Mouse (Mus musculus): ENCODE data around the gene 1700011L22Rik. TPM values are rescaled to one million over a fixed set of nuclear protein-coding genes. Genes with fewer than 3 reads are reported as not detected.

Gene 1700011L22Rik
- polyA plus RNA-seq, 1 experiment from 2014 or later = not detected

DNA sequence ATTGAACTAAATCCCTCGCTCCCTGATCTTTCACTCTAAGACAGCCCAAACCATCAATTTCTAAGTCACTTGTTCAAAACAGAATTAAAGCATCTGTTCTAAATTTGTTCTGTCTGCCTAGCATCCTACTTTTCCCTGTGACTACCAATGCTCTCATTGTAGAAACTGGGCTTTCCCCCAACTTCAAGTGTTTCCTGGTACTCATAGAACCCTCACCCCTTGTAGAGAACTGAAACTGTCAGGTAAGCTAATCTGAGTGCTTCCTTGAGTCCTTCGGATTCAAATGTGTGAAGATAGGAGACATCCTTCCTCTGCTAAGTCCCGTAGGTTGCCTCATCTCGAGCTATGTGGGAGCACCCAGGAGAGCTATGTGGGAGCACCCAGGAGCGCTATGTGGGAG lies 13.6 kb upstream of the 1700011L22Rik start:
- no peak overlapping the region for H3K4me2 ChIP-seq (ENCODE audit: low read length)
- no peak overlapping the region for H3K4me3 ChIP-seq (ENCODE audit: low read depth, low read length)
- H3K4me1 ChIP-seq (ENCODE audit: control insufficient read depth, insufficient read depth, low read length) = no peaks in the 10 kb centered on the region
- no peak for ATAC-seq
- no peaks in the 10 kb centered on the region for H3K27me3 ChIP-seq (ENCODE audit: control insufficient read depth, insufficient read depth, low read depth, low read length)
- 92% methylated on average over 5 of the region's 5 CpGs for WGBS
- H3K9ac ChIP-seq (ENCODE audit: low read depth, low read length) = no peak overlapping the region
- no peak overlapping the region for H3K27ac ChIP-seq (ENCODE audit: low read length)
- peaks cover 3% of the 10 kb centered on the region; the same call in 1 of the 2 replicates for H3K9me3 ChIP-seq (replicated peaks; ENCODE audit: control insufficient read depth, low read length, poor library complexity, severe bottlenecking)
- H3K36me3 ChIP-seq (ENCODE audit: control insufficient read depth, insufficient read depth, low read length) = peaks cover 2% of the 10 kb centered on the region; the same call in 1 of the 2 replicates

DNA sequence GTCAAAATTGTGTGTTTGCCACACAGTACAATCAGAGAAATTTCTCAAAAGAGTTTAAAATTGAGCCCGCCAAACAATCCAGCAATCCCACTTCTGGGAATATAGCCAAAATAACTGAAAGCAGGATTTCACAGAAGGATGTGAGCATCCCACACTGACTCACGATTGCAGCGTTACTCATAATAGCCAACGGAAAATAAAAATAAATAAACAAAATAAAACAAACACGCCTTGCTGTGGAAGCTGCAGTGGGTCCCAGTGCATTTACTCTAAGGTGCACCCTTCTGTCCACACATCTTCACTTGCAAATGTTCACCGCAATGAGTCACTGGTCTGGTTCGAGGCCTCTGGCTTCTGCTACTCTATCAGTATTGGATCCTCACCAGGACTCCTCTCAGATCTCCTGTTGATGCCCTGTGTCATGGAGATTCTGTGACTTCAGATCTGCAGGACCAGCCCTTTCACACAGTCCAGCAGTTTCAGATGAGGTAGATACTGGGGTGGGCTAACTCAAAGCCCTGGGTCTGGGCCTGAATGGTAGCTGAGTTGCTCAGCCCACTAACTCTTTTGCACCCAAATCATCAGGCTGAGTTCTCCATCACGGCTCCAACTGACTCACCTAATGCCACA lies 7.8 kb upstream of the 1700011L22Rik start:
- H3K36me3 ChIP-seq (ENCODE audit: control insufficient read depth, insufficient read depth, low read length) = no peaks in the 10 kb centered on the region
- H3K4me3 ChIP-seq (ENCODE audit: low read depth, low read length) = no peak overlapping the region
- no peak for ATAC-seq
- H3K9me3 ChIP-seq (replicated peaks; ENCODE audit: control insufficient read depth, low read length, poor library complexity, severe bottlenecking) = no peaks in the 10 kb centered on the region
- H3K4me2 ChIP-seq (ENCODE audit: low read length) = no peak overlapping the region
- no peak overlapping the region for H3K27ac ChIP-seq (ENCODE audit: low read length)
- 76% methylated on average over 8 of the region's 8 CpGs for WGBS
- H3K4me1 ChIP-seq (ENCODE audit: control insufficient read depth, insufficient read depth, low read length) = no peaks in the 10 kb centered on the region
- H3K9ac ChIP-seq (ENCODE audit: low read depth, low read length) = no peak overlapping the region
- H3K27me3 ChIP-seq (ENCODE audit: control insufficient read depth, insufficient read depth, low read depth, low read length) = no peaks in the 10 kb centered on the region

DNA sequence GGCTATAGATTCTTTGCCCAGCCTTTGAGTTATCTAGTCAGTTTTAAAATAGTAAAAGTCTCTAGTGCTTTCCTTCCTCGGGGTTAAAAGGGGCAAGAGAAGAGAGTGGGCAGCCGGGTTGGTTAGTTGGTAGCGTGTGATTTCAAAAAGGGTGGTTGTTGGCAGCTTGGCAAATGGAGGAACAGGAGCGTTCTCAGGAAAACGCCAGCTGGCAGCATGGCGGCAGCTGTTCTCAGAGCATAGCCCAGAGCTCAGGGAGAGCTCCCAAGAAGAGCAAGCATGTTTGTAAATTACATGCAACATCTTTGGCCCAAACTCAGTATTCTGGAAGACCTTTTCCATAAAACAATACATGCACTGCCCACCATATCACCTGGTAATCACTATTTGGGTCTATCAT lies 5.4 kb upstream of the 1700011L22Rik start:
- Histone ChIP-seq H3K4me1 (ENCODE audit: control insufficient read depth, insufficient read depth, low read length) (no peaks in the 10 kb centered on the region), H3K36me3 (ENCODE audit: control insufficient read depth, insufficient read depth, low read length) (no peaks in the 10 kb centered on the region), H3K4me2 (ENCODE audit: low read length) (no peak overlapping the region), H3K4me3 (ENCODE audit: low read depth, low read length) (no peak overlapping the region), H3K9ac (ENCODE audit: low read depth, low read length) (no peak overlapping the region), H3K27ac (ENCODE audit: low read length) (no peak overlapping the region), H3K27me3 (ENCODE audit: control insufficient read depth, insufficient read depth, low read depth, low read length) (no peaks in the 10 kb centered on the region), H3K9me3 (replicated peaks; ENCODE audit: control insufficient read depth, low read length, poor library complexity, severe bottlenecking) (no peaks in the 10 kb centered on the region)
- WGBS = 88% methylated on average over 6 of the region's 6 CpGs
- ATAC-seq = no peak

DNA sequence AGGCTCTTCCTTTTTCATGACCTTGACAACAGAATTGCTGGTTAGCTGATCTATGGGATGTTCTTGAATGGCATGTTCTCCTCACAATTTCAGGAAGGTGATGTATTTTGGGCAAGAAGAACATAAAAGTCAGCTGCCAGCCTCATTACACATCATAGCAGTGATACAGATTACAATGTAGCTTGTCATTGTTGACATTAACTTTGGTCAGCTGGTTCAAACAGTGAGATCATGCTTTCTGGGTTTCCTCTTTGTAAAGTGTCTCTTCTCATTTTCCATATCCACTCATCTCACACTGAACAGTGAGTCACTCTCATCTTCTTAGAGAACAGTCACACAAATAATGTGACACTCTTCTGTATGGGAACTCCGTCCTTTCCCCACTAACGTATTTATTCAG lies 4.9 kb downstream of the 1700011L22Rik start:
- Histone ChIP-seq H3K9ac (ENCODE audit: low read depth, low read length) (no peak overlapping the region), H3K4me1 (ENCODE audit: control insufficient read depth, insufficient read depth, low read length) (no peaks in the 10 kb centered on the region), H3K4me3 (ENCODE audit: low read depth, low read length) (no peak overlapping the region), H3K27ac (ENCODE audit: low read length) (no peak overlapping the region), H3K9me3 (replicated peaks; ENCODE audit: control insufficient read depth, low read length, poor library complexity, severe bottlenecking) (no peaks in the 10 kb centered on the region), H3K36me3 (ENCODE audit: control insufficient read depth, insufficient read depth, low read length) (no peaks in the 10 kb centered on the region), H3K27me3 (ENCODE audit: control insufficient read depth, insufficient read depth, low read depth, low read length) (no peaks in the 10 kb centered on the region), H3K4me2 (ENCODE audit: low read length) (no peak overlapping the region)
- WGBS = 93% methylated on average over 2 of the region's 2 CpGs
- ATAC-seq = no peak

DNA sequence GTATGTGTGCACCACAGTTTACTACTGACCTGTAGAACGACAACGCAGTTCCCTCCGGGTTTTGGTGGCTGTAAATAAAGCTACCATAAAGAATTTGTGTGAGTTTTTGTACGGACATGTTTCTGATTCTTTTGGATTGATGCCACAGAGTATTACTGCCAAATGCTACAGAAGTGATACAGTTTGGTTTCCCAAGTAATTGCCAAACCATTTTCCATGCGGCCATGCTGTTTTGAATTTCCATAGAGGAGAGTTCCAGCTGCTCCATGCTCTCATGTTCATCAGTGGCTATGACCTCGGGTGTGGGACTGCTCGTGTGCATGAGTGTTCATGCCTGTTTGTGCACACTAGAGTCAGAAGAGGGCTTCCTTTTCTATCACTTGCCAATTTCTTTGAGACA lies 8.4 kb downstream of the 1700011L22Rik start:
- Histone ChIP-seq H3K27me3 (ENCODE audit: control insufficient read depth, insufficient read depth, low read depth, low read length) (no peaks in the 10 kb centered on the region), H3K4me2 (ENCODE audit: low read length) (no peak overlapping the region), H3K36me3 (ENCODE audit: control insufficient read depth, insufficient read depth, low read length) (no peaks in the 10 kb centered on the region), H3K4me3 (ENCODE audit: low read depth, low read length) (no peak overlapping the region), H3K27ac (ENCODE audit: low read length) (no peak overlapping the region), H3K4me1 (ENCODE audit: control insufficient read depth, insufficient read depth, low read length) (no peaks in the 10 kb centered on the region), H3K9me3 (replicated peaks; ENCODE audit: control insufficient read depth, low read length, poor library complexity, severe bottlenecking) (no peaks in the 10 kb centered on the region), H3K9ac (ENCODE audit: low read depth, low read length) (no peak overlapping the region)
- ATAC-seq = no peak
- 87% methylated on average over 7 of the region's 7 CpGs for whole genome bisulfite sequencing

DNA sequence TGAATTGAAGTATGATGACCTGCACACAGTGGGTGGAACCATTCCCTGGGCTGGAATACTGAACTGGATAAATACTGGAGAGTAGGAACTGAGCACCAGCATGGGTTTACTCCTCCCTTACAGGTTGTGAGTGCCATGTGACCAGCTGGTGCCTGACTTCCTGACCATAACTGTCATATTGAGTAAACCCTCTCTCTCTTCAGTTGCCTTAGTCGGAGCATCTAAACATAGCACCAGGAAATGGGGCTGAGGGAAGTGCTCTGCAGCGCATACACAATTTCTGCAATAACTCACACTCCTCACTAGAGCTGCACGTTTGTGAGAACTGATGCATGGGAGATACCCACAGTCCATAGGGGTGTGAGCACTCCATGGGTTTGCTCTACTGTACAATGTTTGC lies 9.1 kb downstream of the 1700011L22Rik start:
- Histone ChIP-seq H3K4me1 (ENCODE audit: control insufficient read depth, insufficient read depth, low read length) (no peaks in the 10 kb centered on the region), H3K9me3 (replicated peaks; ENCODE audit: control insufficient read depth, low read length, poor library complexity, severe bottlenecking) (no peaks in the 10 kb centered on the region), H3K27ac (ENCODE audit: low read length) (no peak overlapping the region), H3K9ac (ENCODE audit: low read depth, low read length) (no peak overlapping the region), H3K27me3 (ENCODE audit: control insufficient read depth, insufficient read depth, low read depth, low read length) (no peaks in the 10 kb centered on the region), H3K36me3 (ENCODE audit: control insufficient read depth, insufficient read depth, low read length) (no peaks in the 10 kb centered on the region), H3K4me2 (ENCODE audit: low read length) (no peak overlapping the region), H3K4me3 (ENCODE audit: low read depth, low read length) (no peak overlapping the region)
- 92% methylated on average over 3 of the region's 3 CpGs for WGBS
- ATAC-seq = no peak

- no peak for ATAC-seq
- Histone ChIP-seq H3K27me3 (ENCODE audit: control insufficient read depth, insufficient read depth, low read depth, low read length) (no peaks in the 10 kb centered on the region), H3K27ac (ENCODE audit: low read length) (no peak overlapping the region), H3K9ac (ENCODE audit: low read depth, low read length) (no peak overlapping the region), H3K4me3 (ENCODE audit: low read depth, low read length) (no peak overlapping the region), H3K4me2 (ENCODE audit: low read length) (no peak overlapping the region), H3K36me3 (ENCODE audit: control insufficient read depth, insufficient read depth, low read length) (no peaks in the 10 kb centered on the region), H3K9me3 (replicated peaks; ENCODE audit: control insufficient read depth, low read length, poor library complexity, severe bottlenecking) (no peaks in the 10 kb centered on the region), H3K4me1 (ENCODE audit: control insufficient read depth, insufficient read depth, low read length) (no peaks in the 10 kb centered on the region)
- WGBS = 86% methylated on average over 8 of the region's 8 CpGs
Measured at GRCm38 (mm10) chr8:79229266-79229888, 19.0 kb downstream of the 1700011L22Rik start.

DNA sequence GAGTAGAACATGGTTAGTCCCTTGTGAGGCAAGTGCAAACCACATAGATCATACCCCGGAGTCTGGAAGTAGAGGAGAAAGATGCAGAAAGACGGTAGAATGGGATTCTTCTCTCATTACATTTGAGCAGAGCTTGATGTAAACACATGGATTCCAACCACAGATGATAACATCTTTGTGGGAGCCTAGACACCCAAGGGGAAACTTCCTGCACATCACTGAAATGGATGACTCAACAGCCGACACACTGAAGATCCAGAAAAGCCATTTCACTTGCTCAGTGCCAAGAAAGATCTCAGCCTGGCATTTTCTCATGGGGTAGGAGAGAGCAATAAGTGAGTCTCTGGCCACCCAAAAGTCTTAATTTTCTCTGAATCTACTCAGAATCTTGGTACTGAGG lies 20.5 kb downstream of the 1700011L22Rik start:
- no peaks in the 10 kb centered on the region for H3K36me3 ChIP-seq (ENCODE audit: control insufficient read depth, insufficient read depth, low read length)
- no peak overlapping the region for H3K4me2 ChIP-seq (ENCODE audit: low read length)
- ATAC-seq = no peak
- no peaks in the 10 kb centered on the region for H3K9me3 ChIP-seq (replicated peaks; ENCODE audit: control insufficient read depth, low read length, poor library complexity, severe bottlenecking)
- no peak overlapping the region for H3K4me3 ChIP-seq (ENCODE audit: low read depth, low read length)
- no peak overlapping the region for H3K27ac ChIP-seq (ENCODE audit: low read length)
- H3K4me1 ChIP-seq (ENCODE audit: control insufficient read depth, insufficient read depth, low read length) = no peaks in the 10 kb centered on the region
- H3K9ac ChIP-seq (ENCODE audit: low read depth, low read length) = no peak overlapping the region
- 92% methylated on average over 3 of the region's 3 CpGs for WGBS
- H3K27me3 ChIP-seq (ENCODE audit: control insufficient read depth, insufficient read depth, low read depth, low read length) = no peaks in the 10 kb centered on the region

DNA sequence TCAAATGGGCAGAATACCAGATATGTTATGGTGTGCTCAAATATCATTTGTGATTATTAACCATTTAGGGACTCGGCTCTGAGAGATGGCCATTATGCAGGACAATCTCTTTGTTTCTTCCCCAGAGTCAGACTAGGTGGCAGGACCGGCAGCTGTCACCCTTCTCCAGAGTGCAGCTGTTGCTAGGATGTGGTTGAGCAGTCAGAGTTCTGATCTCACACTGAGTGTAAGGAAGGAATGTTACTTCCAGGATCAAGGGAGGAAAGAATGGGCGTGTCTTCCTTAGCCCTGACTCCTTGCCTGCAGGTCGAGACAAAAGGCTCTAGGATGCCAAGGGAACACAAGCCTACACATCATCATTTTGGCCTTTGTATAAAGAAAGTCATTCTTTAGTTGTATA lies 21.2 kb downstream of the 1700011L22Rik start:
- Histone ChIP-seq H3K27me3 (ENCODE audit: control insufficient read depth, insufficient read depth, low read depth, low read length) (no peaks in the 10 kb centered on the region), H3K4me1 (ENCODE audit: control insufficient read depth, insufficient read depth, low read length) (no peaks in the 10 kb centered on the region), H3K9ac (ENCODE audit: low read depth, low read length) (no peak overlapping the region), H3K4me2 (ENCODE audit: low read length) (no peak overlapping the region), H3K27ac (ENCODE audit: low read length) (no peak overlapping the region), H3K9me3 (replicated peaks; ENCODE audit: control insufficient read depth, low read length, poor library complexity, severe bottlenecking) (no peaks in the 10 kb centered on the region), H3K36me3 (ENCODE audit: control insufficient read depth, insufficient read depth, low read length) (no peaks in the 10 kb centered on the region), H3K4me3 (ENCODE audit: low read depth, low read length) (no peak overlapping the region)
- no peak for ATAC-seq
- WGBS = 77% methylated on average over 4 of the region's 4 CpGs
